Mouse (Mus musculus) lung, postnatal 25 days (tissue): Measurements from ENCODE around the gene Zfp12.

ENCODE experiments used
- DNase-seq: peaks from one replicate; pipeline ENCODE4 v3.0.0; 2022; ENCODE audit warnings: low spot score

Zfp12 gene

GRCm38 (mm10) chr5:143266794-143267193 is 31.8 kb downstream of the Zfp12 start:
- DNase-seq: no peak

- no peak for DNase-seq
Measured at GRCm38 (mm10) chr5:143268985-143269362, 34.0 kb downstream of the Zfp12 start.

GRCm38 (mm10) chr5:143269363-143270150 is 34.6 kb downstream of the Zfp12 start, which contains the start of gene Zfp316:
Gene Zfp316, minus strand, starts transcription at chr5:143270022.
- DNase-seq: peak; percentile 60

GRCm38 (mm10) chr5:143270151-143270519 is 35.2 kb downstream of the Zfp12 start:
- DNase-seq: no peak

- no peak for DNase-seq
Measured at GRCm38 (mm10) chr5:143271642-143272041, 36.7 kb downstream of the Zfp12 start.

- no peak for DNase-seq
Measured at GRCm38 (mm10) chr5:143272108-143272507, 37.1 kb downstream of the Zfp12 start.

GRCm38 (mm10) chr5:143272540-143273330 is 37.8 kb downstream of the Zfp12 start:
- DNase-seq: no peak

GRCm38 (mm10) chr5:143275761-143276160 is 40.8 kb downstream of the Zfp12 start:
- DNase-seq: no peak

- DNase-seq: no peak
Measured at GRCm38 (mm10) chr5:143279247-143279646, 44.3 kb downstream of the Zfp12 start.

- no peak for DNase-seq
Measured at GRCm38 (mm10) chr5:143284762-143285161, 49.8 kb downstream of the Zfp12 start.

- no peak for DNase-seq
Measured at GRCm38 (mm10) chr5:143287774-143288328, 52.9 kb downstream of the Zfp12 start.

- no peak for DNase-seq
Measured at GRCm38 (mm10) chr5:143288378-143288911, 53.5 kb downstream of the Zfp12 start.

- no peak for DNase-seq
Measured at GRCm38 (mm10) chr5:143289299-143289698, 54.3 kb downstream of the Zfp12 start.

GRCm38 (mm10) chr5:143292879-143293278 is 57.9 kb downstream of the Zfp12 start:
- DNase-seq: no peak

- DNase-seq: no peak
Measured at GRCm38 (mm10) chr5:143293404-143293803, 58.4 kb downstream of the Zfp12 start, which contains the start of gene Zfp853. Gene Zfp853, minus strand, starts transcription at chr5:143293623.

- DNase-seq: no peak
Measured at GRCm38 (mm10) chr5:143294862-143295261, 59.9 kb downstream of the Zfp12 start.

- DNase-seq: no peak
Measured at GRCm38 (mm10) chr5:143295330-143295729, 60.4 kb downstream of the Zfp12 start.

- peak; percentile 8 for DNase-seq
Measured at GRCm38 (mm10) chr5:143297986-143298385, 63.0 kb downstream of the Zfp12 start.

- no peak for DNase-seq
Measured at GRCm38 (mm10) chr5:143298391-143298790, 63.4 kb downstream of the Zfp12 start.
